Mouse (Mus musculus) heart, embryonic 12.5 days (tissue): ENCODE data around the gene Tas2r113. TPM values are rescaled to one million over a fixed set of nuclear protein-coding genes. Genes with fewer than 3 reads are reported as not detected.
"Not testable (repeated sequence)": the region's sequence is repeated elsewhere in the genome, so short reads cannot be mapped to it uniquely, and the experiment has no call there.

Source experiments
- ATAC-seq: fragments of 200-750 bp; cut with Nextera tagmentation; 2 replicates; pipeline ENCODE4 v1.8.0; 2017; ENCODE audit warnings: moderate TSS enrichment, moderate library complexity; ENCODE audit not compliant: insufficient number of reproducible peaks, low FRiP score
- H3K27ac ChIP-seq: fragments of 300-500 bp; sonication (generic); 2 replicates; pipeline ENCODE4 v1.5.1; 2016; ENCODE audit warnings: mild to moderate bottlenecking, moderate library complexity; ENCODE audit not compliant: poor library complexity, severe bottlenecking
- H3K27me3 ChIP-seq: fragments of 300-500 bp; sonication (generic); replicated peaks from 2 replicates; pipeline ENCODE4 v1.6.1; 2016; ENCODE audit warnings: mild to moderate bottlenecking, moderate library complexity
- H3K36me3 ChIP-seq: fragments of 300-500 bp; sonication (generic); 2 replicates; pipeline ENCODE4 v1.6.1; 2016; ENCODE audit warnings: mild to moderate bottlenecking, moderate library complexity
- H3K4me1 ChIP-seq: fragments of 300-500 bp; sonication (generic); replicated peaks from 2 replicates; pipeline ENCODE4 v1.6.1; 2016; ENCODE audit warnings: mild to moderate bottlenecking
- H3K4me2 ChIP-seq: fragments of 300-500 bp; sonication (generic); 2 replicates; pipeline ENCODE4 v1.6.1; 2016; ENCODE audit warnings: mild to moderate bottlenecking, moderate library complexity
- H3K4me3 ChIP-seq: fragments of 300-500 bp; sonication (generic); 2 replicates; pipeline ENCODE4 v1.5.1; 2016; ENCODE audit warnings: mild to moderate bottlenecking
- H3K9ac ChIP-seq: fragments of 300-500 bp; sonication (generic); 2 replicates; pipeline ENCODE4 v1.6.1; 2016; ENCODE audit warnings: mild to moderate bottlenecking, moderate library complexity
- H3K9me3 ChIP-seq: fragments of 300-500 bp; sonication (generic); replicated peaks from 2 replicates; pipeline ENCODE4 v1.6.1; 2016; ENCODE audit warnings: mild to moderate bottlenecking, moderate library complexity
- WGBS: fragments of 180-500 bp; shearing (Covaris S2); methylation state at CpG from one replicate; pipeline ENCODE4 v1.1.7; 2016; 5-methylcytosine and 5-hydroxymethylcytosine counted together
- polyA plus RNA-seq: library from polyadenylated mRNA; unstranded; fragments of >200 nt; fragmentation: Nextera tagmentation; extraction: Ambion mirVana; gene quantifications from 2 replicates; pipeline ENCODE4 v1.2.1, GENCODE M21; 2016

Gene Tas2r113
- polyA plus RNA-seq, result not detected in 2 replicates

DNA sequence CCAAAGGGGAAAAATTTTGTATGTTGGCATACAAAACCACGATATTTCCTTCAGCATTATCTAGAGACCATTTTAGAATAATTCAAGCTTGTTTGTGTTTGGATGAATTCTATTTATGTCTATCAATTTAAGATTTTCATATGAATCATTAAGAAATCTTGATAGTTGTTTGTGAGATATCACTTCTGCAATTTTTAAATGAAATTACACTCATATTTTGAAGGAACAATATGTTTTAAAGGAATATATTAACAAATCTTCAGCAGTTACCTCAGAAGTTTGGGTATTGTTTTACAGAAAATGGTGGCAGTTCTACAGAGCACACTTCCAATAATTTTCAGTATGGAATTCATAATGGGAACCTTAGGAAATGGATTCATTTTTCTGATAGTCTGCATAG lies at the start of gene Tas2r113:
Gene Tas2r113 (plus strand): TSS at position 301 of the 400 bp plus-strand sequence.
- no peaks in the 10 kb centered on the region for H3K9me3 ChIP-seq
- H3K4me3 ChIP-seq, result no peak within 1 kb of the TSS
- 63% methylated on average over 1 of the region's 1 CpGs for WGBS
- no peaks in the 10 kb centered on the region for H3K36me3 ChIP-seq
- no peak within 1 kb of the TSS for H3K27ac ChIP-seq
- no peak within 1 kb of the TSS for H3K4me2 ChIP-seq
- no peaks in the 10 kb centered on the region for H3K4me1 ChIP-seq
- H3K27me3 ChIP-seq, result no peaks in the 10 kb centered on the region
- ATAC-seq, result no peak
- no peak within 1 kb of the TSS for H3K9ac ChIP-seq

DNA sequence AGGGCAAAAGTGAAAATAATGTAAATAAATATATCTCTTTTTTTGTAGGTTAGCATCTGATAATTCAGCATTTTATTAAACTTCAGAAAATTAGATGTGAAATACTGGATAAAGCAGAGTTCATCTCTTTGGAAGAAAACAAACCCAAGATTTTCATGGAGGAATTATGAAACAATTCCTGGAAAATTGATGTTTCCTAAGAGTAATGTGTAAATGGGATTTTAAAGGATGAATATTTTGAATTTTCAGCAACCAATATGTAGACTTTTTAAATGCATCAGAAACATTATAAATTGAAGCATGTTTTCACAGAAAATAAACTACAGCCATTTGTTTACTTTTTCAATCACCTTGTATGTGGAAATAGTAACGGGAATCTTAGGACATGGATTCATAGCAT lies 46.0 kb upstream of the Tas2r113 start, which contains the start of gene Tas2r123:
Gene Tas2r123 (plus strand): TSS at position 301 of the 400 bp plus-strand sequence.
- WGBS, result 71% methylated on average over 1 of the region's 1 CpGs
- no peaks in the 10 kb centered on the region for H3K27me3 ChIP-seq
- no peak for ATAC-seq

DNA sequence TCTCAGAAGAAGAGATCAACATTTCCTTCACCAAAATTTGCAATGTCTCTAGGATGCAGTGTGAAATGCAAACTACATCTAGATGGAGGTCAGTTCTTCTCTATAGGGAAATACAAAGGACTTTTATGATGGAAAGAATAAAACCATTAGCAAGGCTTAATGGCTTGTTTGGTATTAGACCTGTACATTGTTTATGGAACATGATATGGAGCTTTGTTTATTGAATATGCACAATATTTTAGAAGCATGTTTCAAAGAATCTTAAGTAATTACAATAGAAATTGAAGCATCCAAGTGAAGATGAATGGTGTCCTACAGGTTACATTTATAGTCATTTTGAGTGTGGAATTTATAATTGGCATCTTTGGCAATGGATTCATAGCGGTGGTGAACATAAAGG lies 37.7 kb upstream of the Tas2r113 start, which contains the start of gene Tas2r116:
Gene Tas2r116 (plus strand): TSS at position 301 of the 400 bp plus-strand sequence.
- no peaks in the 10 kb centered on the region for H3K4me1 ChIP-seq
- WGBS, result 65% methylated on average over 1 of the region's 1 CpGs
- 0 out of 2 replicates have a peak, but pooled peaks cover 4% of the 10 kb centered on the region for H3K9me3 ChIP-seq
- no peak within 1 kb of the TSS for H3K9ac ChIP-seq
- no peaks in the 10 kb centered on the region for H3K36me3 ChIP-seq
- H3K4me3 ChIP-seq, result no peak within 1 kb of the TSS
- ATAC-seq, result no peak
- H3K27me3 ChIP-seq, result no peaks in the 10 kb centered on the region
- H3K4me2 ChIP-seq, result no peak within 1 kb of the TSS
- no peak within 1 kb of the TSS for H3K27ac ChIP-seq

More for the DNA sequence above, 46.0 kb upstream of the Tas2r113 start, which contains the start of gene Tas2r123:
- Histone ChIP-seq H3K27ac (no peak within 1 kb of the TSS), H3K4me2 (no peak within 1 kb of the TSS), H3K4me1 (no peaks in the 10 kb centered on the region), H3K9ac (no peak within 1 kb of the TSS), H3K9me3 (no peaks in the 10 kb centered on the region), H3K36me3 (no peaks in the 10 kb centered on the region), H3K4me3 (no peak within 1 kb of the TSS)

DNA sequence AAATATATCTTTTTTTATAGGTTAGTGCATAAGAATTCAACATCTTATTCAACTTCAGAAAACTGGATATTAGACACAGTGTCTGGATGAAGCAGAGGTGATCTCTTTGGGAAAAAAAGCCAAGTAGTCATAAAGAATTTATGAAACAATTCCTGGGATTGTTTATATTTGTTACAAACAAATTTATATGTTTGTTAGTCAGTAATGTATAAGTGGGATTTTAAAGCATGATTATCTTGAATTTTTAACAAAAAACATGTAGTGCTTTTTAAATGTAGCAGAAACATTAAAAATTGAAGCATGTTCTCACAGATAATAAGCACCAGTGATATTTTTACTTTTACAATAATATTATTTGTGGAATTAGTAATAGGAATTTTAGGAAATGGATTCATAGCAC lies 25.1 kb upstream of the Tas2r113 start, which contains the start of gene Tas2r110:
Gene Tas2r110 (plus strand): TSS at position 301 of the 400 bp plus-strand sequence.
- Histone ChIP-seq H3K4me2 (no peak within 1 kb of the TSS), H3K36me3 (no peaks in the 10 kb centered on the region), H3K9ac (no peak within 1 kb of the TSS), H3K27me3 (no peaks in the 10 kb centered on the region), H3K9me3 (no peaks in the 10 kb centered on the region), H3K4me1 (no peaks in the 10 kb centered on the region), H3K4me3 (no peak within 1 kb of the TSS), H3K27ac (no peak within 1 kb of the TSS)
- ATAC-seq, result no peak

DNA sequence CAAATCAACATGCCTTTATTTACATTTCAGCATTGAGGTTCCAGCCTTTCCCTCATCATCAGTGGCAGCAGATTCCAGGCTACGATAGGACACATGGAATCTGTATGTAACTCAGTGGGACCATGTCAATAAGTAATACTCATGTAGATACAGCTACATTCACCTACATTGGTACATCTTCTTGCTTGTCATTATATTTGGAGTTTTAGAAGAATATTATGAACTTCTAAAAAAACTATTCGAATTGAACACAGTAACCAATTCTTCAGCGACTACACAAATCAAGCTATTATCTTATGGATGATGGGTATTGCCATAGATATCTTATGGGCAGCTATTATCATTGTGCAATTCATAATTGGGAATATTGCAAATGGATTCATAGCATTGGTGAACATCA lies 16.5 kb downstream of the Tas2r113 start, which contains the start of gene Tas2r125:
Gene Tas2r125 (plus strand): TSS at position 301 of the 400 bp plus-strand sequence.
- H3K4me2 ChIP-seq, result no peak within 1 kb of the TSS
- no peaks in the 10 kb centered on the region for H3K4me1 ChIP-seq
- 73% methylated on average over 3 of the region's 3 CpGs for WGBS
- H3K4me3 ChIP-seq, result no peak within 1 kb of the TSS
- ATAC-seq, result no peak
- H3K9ac ChIP-seq, result no peak within 1 kb of the TSS
- H3K27me3 ChIP-seq, result no peaks in the 10 kb centered on the region
- 0 out of 2 replicates have a peak, but pooled peaks cover 5% of the 10 kb centered on the region for H3K9me3 ChIP-seq
- no peaks in the 10 kb centered on the region for H3K36me3 ChIP-seq
- no peak within 1 kb of the TSS for H3K27ac ChIP-seq

DNA sequence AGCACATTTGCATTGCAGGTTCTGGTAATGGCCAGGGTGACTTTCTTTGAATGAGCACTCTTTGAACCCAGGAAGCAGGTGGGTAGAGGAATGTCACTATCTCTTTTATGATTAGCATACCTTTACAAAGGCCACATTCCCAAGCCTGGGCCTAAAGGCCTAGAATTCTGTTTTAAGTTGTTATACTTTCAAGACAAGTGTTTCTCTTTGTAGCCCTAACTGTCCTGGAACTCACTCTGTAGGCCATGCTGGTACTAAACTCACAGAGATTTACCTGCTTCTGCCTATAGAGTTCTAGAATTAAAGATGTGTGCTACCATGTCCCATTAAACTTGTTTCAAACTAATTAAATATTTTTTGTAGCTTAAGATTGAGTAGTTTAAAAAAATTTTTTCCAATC lies 48.6 kb downstream of the Tas2r113 start:
- H3K27me3 ChIP-seq, H3K4me1 ChIP-seq, H3K9me3 ChIP-seq, H3K27ac ChIP-seq, H3K36me3 ChIP-seq, ATAC-seq, H3K9ac ChIP-seq, H3K4me3 ChIP-seq, H3K4me2 ChIP-seq: not testable (repeated sequence)

Other genes with a start within 250 kb of the Tas2r113 start
- gene A630073D07Rik, start 241.5 kb upstream of the Tas2r113 start, polyA plus RNA-seq, result not detected in 2 replicates
- not detected in 2 replicates for gene Tas2r120, start 236.1 kb upstream of the Tas2r113 start, polyA plus RNA-seq
- not detected in 2 replicates for gene Tas2r121, start 192.0 kb upstream of the Tas2r113 start, polyA plus RNA-seq
- not detected in 2 replicates for gene Tas2r122, start 181.1 kb upstream of the Tas2r113 start, polyA plus RNA-seq
- not detected in 2 replicates for gene Tas2r115, start 155.0 kb upstream of the Tas2r113 start, polyA plus RNA-seq
- gene Tas2r124, start 138.3 kb upstream of the Tas2r113 start, polyA plus RNA-seq, result not detected in 2 replicates
- not detected in 2 replicates for gene Tas2r102, start 130.9 kb upstream of the Tas2r113 start, polyA plus RNA-seq
- gene Tas2r136, start 114.8 kb upstream of the Tas2r113 start, polyA plus RNA-seq, result not detected in 2 replicates
- gene Tas2r117, start 90.2 kb upstream of the Tas2r113 start, polyA plus RNA-seq, result not detected in 2 replicates
- gene Tas2r123, start 45.9 kb upstream of the Tas2r113 start, polyA plus RNA-seq, result not detected in 2 replicates
- gene Tas2r116, start 37.6 kb upstream of the Tas2r113 start, polyA plus RNA-seq, result not detected in 2 replicates
- gene Tas2r110, start 25.0 kb upstream of the Tas2r113 start, polyA plus RNA-seq, result not detected in 2 replicates
- not detected in 2 replicates for gene Tas2r125, start 16.6 kb downstream of the Tas2r113 start, polyA plus RNA-seq
- gene Tas2r129, start 58.1 kb downstream of the Tas2r113 start, polyA plus RNA-seq, result not detected in 2 replicates
- not detected in 2 replicates for gene Tas2r131, start 64.9 kb downstream of the Tas2r113 start, polyA plus RNA-seq
- gene Tas2r109, start 88.0 kb downstream of the Tas2r113 start, polyA plus RNA-seq, result not detected in 2 replicates
- not detected in 2 replicates for gene Tas2r103, start 144.1 kb downstream of the Tas2r113 start, polyA plus RNA-seq
- not detected in 2 replicates for gene Tas2r140, start 162.8 kb downstream of the Tas2r113 start, polyA plus RNA-seq
- 79.3 and 84.2 TPM in 2 replicates for gene Smim10l1, start 211.9 kb downstream of the Tas2r113 start, polyA plus RNA-seq